Mouse (Mus musculus) G1E (cell line): ENCODE results near the gene C1qtnf1. TPM values are rescaled to one million over a fixed set of nuclear protein-coding genes. Genes with fewer than 3 reads are reported as not detected.

Experiments
- ATAC-seq: 2 replicates; pipeline ENCODE4 v1.8.0; 2016; ENCODE audit warnings: mild to moderate bottlenecking; ENCODE audit not compliant: insufficient number of reproducible peaks, poor library complexity, low FRiP score, severe bottlenecking; ENCODE audit errors: extremely low read depth
- DNase-seq: peaks from one replicate; pipeline ENCODE4 v3.0.0; 2012; ENCODE audit warnings: low spot score
- H3K27me3 ChIP-seq: 2 replicates; pipeline ENCODE4 v1.6.1; 2012; ENCODE audit warnings: mild to moderate bottlenecking, low read length, inconsistent platforms; ENCODE audit not compliant: insufficient read depth
- H3K36me3 ChIP-seq: replicated peaks from 2 replicates; pipeline ENCODE3; 2012; ENCODE audit warnings: mild to moderate bottlenecking, inconsistent platforms
- H3K4me1 ChIP-seq: 2 replicates; pipeline ENCODE4 v1.6.1; 2012; ENCODE audit warnings: low read depth, low read length, inconsistent platforms, mixed read lengths; ENCODE audit not compliant: insufficient read depth
- H3K4me3 ChIP-seq: 2 replicates; pipeline ENCODE4 v1.5.1; 2012; ENCODE audit warnings: low read depth, mild to moderate bottlenecking, inconsistent platforms, low read length, moderate library complexity, mixed read lengths
- H3K9me3 ChIP-seq: replicated peaks from 2 replicates; pipeline ENCODE4 v1.6.1; 2012; ENCODE audit warnings: inconsistent platforms
- CTCF ChIP-seq: IDR thresholded peaks from 2 replicates; pipeline ENCODE4 v1.5.1; 2012; ENCODE audit warnings: low read depth, low read length, inconsistent platforms, mixed read lengths
- GATA1 ChIP-seq: IDR thresholded peaks from 2 replicates; pipeline ENCODE4 v1.6.1; 2012; ENCODE audit warnings: borderline replicate concordance, low read length, inconsistent platforms, mixed read lengths
- GATA2 ChIP-seq: IDR thresholded peaks from 2 replicates; pipeline ENCODE4 v1.6.1; 2012; ENCODE audit warnings: low read depth, low read length, inconsistent platforms, borderline replicate concordance
- POLR2AphosphoS5 ChIP-seq: IDR thresholded peaks from 2 replicates; pipeline ENCODE4 v1.6.1; 2012; ENCODE audit warnings: low read depth, low read length, inconsistent platforms; ENCODE audit not compliant: insufficient replicate concordance
- TAL1 ChIP-seq: conservative IDR thresholded peaks from 2 replicates; pipeline ENCODE4 v1.6.1; 2012; ENCODE audit warnings: low read depth, low read length, inconsistent platforms, mixed read lengths
- polyA plus RNA-seq: library from polyadenylated mRNA; stranded (reverse); fragments of >175 nt; gene quantifications from 2 replicates; pipeline ENCODE4 v1.2.3, GENCODE M21; 2012
- total RNA-seq, 2 experiments: library from RNA; stranded (forward) in 1 of 2; stranded (reverse) in 1 of 2; fragments of 200-1000 nt in 1 of 2; fragments of >200 nt in 1 of 2; fragmentation: Nextera tagmentation in 1 of 2; gene quantifications; 2 replicates each; pipeline ENCODE4 v1.2.3; 2014 to 2017

Gene C1qtnf1
- total and polyA plus RNA-seq, 3 experiments: 0.11 TPM; not detected in 2

- H3K4me3 ChIP-seq: no peak overlapping the region
- H3K36me3 ChIP-seq: no peaks in the 10 kb centered on the region
- ATAC-seq: no peak
- peaks cover 10% of the 10 kb centered on the region for H3K4me1 ChIP-seq
- no peaks in the 10 kb centered on the region for H3K9me3 ChIP-seq
- TF ChIP-seq GATA2: no peak
- TF ChIP-seq POLR2AphosphoS5: no peak
- TF ChIP-seq GATA1: no peak
- TF ChIP-seq TAL1: no peak
- no peak for TF ChIP-seq CTCF
- peaks cover 13% of the 10 kb centered on the region for H3K27me3 ChIP-seq
- DNase-seq: no peak
Observed at GRCm38 (mm10) chr11:118426765-118427164, 1.2 kb upstream of the C1qtnf1 start.

GRCm38 (mm10) chr11:118427266-118427779 is 680 bp upstream of the C1qtnf1 start:
- peaks cover 13% of the 10 kb centered on the region for H3K27me3 ChIP-seq
- H3K4me1 ChIP-seq: peaks cover 10% of the 10 kb centered on the region
- H3K4me3 ChIP-seq: no peak overlapping the region
- TF ChIP-seq GATA1: no peak
- no peak for TF ChIP-seq GATA2
- TF ChIP-seq TAL1: no peak
- no peak for TF ChIP-seq CTCF
- no peaks in the 10 kb centered on the region for H3K9me3 ChIP-seq
- H3K36me3 ChIP-seq: no peaks in the 10 kb centered on the region
- no peak for ATAC-seq
- no peak for DNase-seq

GRCm38 (mm10) chr11:118428460-118428868 is 461 bp downstream of the C1qtnf1 start:
- peaks cover 16% of the 10 kb centered on the region for H3K27me3 ChIP-seq
- no peak for TF ChIP-seq GATA1
- no peak for TF ChIP-seq POLR2AphosphoS5
- no peak for TF ChIP-seq TAL1
- TF ChIP-seq CTCF: no peak
- no peak for TF ChIP-seq GATA2
- ATAC-seq (no peak), DNase-seq (no peak)
- H3K9me3 ChIP-seq: no peaks in the 10 kb centered on the region
- H3K4me1 ChIP-seq: peaks cover 3% of the 10 kb centered on the region; the same call in 1 of the 2 replicates
- H3K36me3 ChIP-seq: no peaks in the 10 kb centered on the region
- H3K4me3 ChIP-seq: no peak overlapping the region

GRCm38 (mm10) chr11:118428944-118429709 is 1.1 kb downstream of the C1qtnf1 start:
- ATAC-seq (no peak), DNase-seq (no peak)
- Histone ChIP-seq H3K4me3 (no peak overlapping the region), H3K27me3 (peaks cover 16% of the 10 kb centered on the region), H3K9me3 (no peaks in the 10 kb centered on the region), H3K36me3 (no peaks in the 10 kb centered on the region), H3K4me1 (no peaks in the 10 kb centered on the region)
- TF ChIP-seq GATA2 (no peak), GATA1 (no peak), POLR2AphosphoS5 (no peak), CTCF (no peak), TAL1 (no peak)

DNA sequence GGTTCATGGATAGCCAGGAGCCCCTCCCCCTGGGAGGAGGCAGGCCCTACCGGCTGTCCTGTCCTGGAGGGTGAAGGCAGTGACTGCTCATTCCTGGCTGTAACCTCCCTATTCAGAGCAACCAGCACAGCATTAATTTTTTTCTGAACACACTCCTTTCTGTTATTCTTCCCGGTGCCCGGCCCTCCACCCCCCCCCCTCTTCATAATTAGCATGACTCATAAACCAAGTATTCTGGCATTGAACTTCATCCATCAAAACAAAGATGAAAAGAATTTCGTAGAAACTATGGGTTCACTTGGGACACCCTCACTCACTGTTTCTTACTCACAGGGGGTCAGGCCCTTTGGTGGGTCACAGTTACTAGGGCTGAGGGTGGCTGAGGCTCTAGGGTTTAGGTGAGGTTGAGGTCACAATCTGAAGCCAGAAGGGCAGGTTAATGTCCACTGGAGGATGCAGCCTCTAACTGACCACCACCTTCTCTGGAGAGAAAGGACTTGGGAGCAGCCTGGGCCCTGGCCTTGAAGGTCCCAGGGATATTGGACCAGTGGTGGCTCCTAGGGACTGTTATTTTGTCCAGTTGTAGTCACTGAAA is 2.4 kb downstream of the C1qtnf1 start:
- no peak for DNase-seq
- ATAC-seq: no peak
- no peak overlapping the region for H3K4me3 ChIP-seq
- no peaks in the 10 kb centered on the region for H3K4me1 ChIP-seq
- no peak for TF ChIP-seq TAL1
- TF ChIP-seq CTCF: no peak
- no peak for TF ChIP-seq POLR2AphosphoS5
- no peak for TF ChIP-seq GATA2
- TF ChIP-seq GATA1: no peak
- no peaks in the 10 kb centered on the region for H3K9me3 ChIP-seq
- H3K36me3 ChIP-seq: no peaks in the 10 kb centered on the region
- peaks cover 12% of the 10 kb centered on the region for H3K27me3 ChIP-seq
